Mouse (Mus musculus): ENCODE measurements around the gene Nt5c2.

GRCm38 (mm10) chr19:47049061-47049460, 34.1 kb upstream of the Nt5c2 start:
- no peak for TF ChIP-seq CTCF (IDR thresholded peaks at IDR 0.05; ENCODE audit: low read depth)
- no peak for TF ChIP-seq EP300 (IDR thresholded peaks at IDR 0.05; ENCODE audit: low read depth)

Data from liver, postnatal 0 days (tissue).